Mouse (Mus musculus) erythroid progenitor cell, adult 5-6 weeks (primary cell): ENCODE measurements around the gene Hnrnpr. TPM values are rescaled to one million over a fixed set of nuclear protein-coding genes. Genes with fewer than 3 reads are reported as not detected.

ENCODE experiments used
- ATAC-seq: replicated peaks from 2 replicates; pipeline ENCODE4 v1.8.0; 2016; ENCODE audit warnings: moderate number of reproducible peaks, mild to moderate bottlenecking, moderate TSS enrichment, inconsistent platforms; ENCODE audit not compliant: poor library complexity, low FRiP score, severe bottlenecking
- total RNA-seq, 2 experiments: library from RNA; stranded (forward) in 1 of 2; stranded (reverse) in 1 of 2; fragments of 150-400 nt in 1 of 2; fragments of 186-747, 209-891 nt in 1 of 2; gene quantifications; 2 replicates each; pipeline versions ENCODE4 v1.2.3 to v1.2.4; 2015 to 2017; ENCODE audit warnings: low replicate concordance in 2 of 2

Gene Hnrnpr
- total RNA-seq, 2 experiments from 2014 or later: 104 to 188 TPM

DNA sequence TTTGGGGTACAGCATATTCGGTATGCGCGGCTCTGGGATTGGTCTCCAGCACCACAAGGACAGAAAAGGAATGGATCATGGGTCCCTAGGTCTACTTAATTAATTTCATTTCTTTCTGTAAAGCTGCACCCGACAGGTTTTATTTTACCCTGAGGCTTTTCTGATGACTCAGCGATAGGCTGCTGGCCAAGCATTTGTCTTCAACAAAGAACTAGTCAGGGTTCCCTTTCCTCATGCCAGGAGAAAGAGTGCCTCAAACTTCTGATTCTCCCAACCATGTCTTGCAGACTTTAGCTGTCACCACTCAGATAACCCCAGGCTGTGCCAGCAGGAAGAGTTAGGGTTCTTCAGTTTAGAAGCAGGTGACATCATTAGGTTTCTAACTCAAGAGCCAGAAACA is 66.3 kb downstream of the Hnrnpr start:
- no peak for ATAC-seq

DNA sequence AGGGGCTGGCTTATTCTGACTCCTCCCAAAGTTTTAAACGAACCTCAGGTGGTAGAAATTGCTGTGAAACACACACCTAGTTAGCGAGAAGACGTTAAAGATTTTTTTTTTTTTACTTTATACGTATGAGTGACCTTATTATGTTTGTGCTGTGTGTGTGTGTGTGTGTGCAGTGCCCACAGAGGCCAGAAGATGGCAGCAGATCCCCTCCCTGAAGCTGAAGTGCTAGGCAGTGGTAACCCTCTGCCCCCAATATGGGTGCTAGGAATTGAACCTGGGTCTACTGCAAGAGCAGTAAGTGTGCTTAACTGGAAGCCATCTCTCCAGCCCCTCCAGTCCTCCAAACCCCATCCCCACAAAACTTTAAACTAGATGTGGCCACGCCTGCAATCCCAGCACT is 72.3 kb downstream of the Hnrnpr start:
- ATAC-seq: no peak

DNA sequence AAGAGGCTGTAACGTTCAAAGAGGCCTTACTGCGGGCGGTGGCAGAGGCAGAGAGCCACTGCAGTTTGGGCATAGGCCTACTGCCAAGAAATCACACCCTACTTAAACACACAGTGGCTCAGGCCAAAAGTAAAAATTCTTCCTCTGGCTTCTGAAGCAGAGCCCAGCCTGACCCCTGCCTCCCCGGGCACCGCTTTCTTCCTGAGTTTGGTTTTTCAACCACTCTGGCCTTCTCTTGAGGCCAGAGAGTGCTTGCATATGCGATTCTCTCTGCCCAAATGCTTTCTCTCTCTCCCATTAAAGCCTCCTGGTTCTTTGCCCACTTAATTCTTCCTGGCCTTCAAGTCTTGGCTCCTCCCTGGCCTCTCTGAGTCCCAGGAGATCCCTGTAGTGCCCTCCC is 73.1 kb downstream of the Hnrnpr start:
- ATAC-seq: no peak

DNA sequence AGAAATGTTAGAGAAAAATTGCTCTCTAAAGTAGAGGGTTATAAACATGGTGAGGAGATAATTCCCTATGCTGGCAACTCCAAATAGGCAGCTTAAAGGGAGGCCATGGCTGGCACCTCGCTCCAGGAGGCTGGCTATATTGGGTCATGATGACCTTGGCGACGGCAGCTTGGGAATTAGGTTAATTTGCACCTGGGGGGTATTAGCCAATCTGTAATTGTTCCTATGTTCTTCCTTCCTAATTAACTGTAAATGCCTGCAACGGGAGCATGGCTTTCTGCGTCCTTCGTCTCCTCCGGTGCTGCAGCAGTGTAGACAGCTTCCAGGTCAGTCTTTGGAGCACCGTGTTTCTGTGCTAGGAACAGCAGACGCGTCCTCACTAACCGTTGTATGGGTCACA is 76.5 kb downstream of the Hnrnpr start:
- no peak for ATAC-seq

DNA sequence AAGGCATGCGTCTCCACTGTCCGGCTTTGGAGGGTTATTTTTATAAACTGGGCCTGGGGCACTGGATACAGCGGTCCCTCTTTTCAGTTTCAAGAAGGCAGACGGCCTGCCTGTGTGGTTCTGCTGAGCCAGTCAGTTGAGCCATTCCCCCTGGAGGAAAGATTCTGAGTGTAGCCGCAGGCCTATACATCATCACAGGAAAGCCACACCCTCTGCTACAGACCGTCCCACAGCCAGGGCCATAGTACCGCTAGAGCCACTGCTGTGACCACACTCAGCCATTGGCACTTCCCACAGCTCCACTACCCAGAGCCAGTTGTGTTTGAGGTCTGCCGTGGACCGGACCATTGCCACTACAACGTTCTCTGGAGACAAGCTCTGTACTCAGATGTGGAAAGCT is 91.1 kb downstream of the Hnrnpr start:
- ATAC-seq: no peak

DNA sequence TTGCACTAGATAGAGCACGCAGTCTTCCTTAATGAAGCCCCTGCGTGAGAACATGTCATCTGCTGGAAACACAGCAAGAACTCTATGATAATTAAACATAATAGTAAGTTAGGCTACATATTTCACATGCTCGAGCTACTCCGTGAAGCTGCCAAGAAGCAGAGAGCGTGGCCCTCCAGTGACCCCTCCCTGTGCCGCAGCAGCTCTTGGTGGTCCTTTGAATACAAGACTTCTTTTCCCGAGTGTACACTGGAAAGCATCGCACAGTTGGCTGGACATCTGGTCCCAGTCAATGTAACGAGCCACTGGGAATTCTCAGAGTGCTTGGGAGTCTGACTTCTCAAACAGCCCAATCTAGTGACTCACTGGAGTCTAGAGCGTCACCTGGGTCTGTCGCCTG is 97.1 kb downstream of the Hnrnpr start:
- no peak for ATAC-seq

Other genes with a start within 250 kb of the Hnrnpr start
- 14.7 TPM in 1 of 2 replicates, not detected in the other for gene Id3, start 167.4 kb upstream of the Hnrnpr start, total RNA-seq (2015; ENCODE audit: low replicate concordance)
- 2.7 TPM in 1 of 2 replicates, not detected in the other for gene Id3, start 167.4 kb upstream of the Hnrnpr start, total RNA-seq (2017; ENCODE audit: low replicate concordance)
- gene E2f2, start 138.5 kb upstream of the Hnrnpr start, total RNA-seq (2015; ENCODE audit: low replicate concordance): 276 and 287 TPM in 2 replicates
- 288 and 298 TPM in 2 replicates for gene E2f2, start 138.5 kb upstream of the Hnrnpr start, total RNA-seq (2017; ENCODE audit: low replicate concordance)
- gene Asap3, start 104.6 kb upstream of the Hnrnpr start, total RNA-seq (2015; ENCODE audit: low replicate concordance): not detected in 2 replicates
- 0.53 and 0.90 TPM in 2 replicates for gene Asap3, start 104.6 kb upstream of the Hnrnpr start, total RNA-seq (2017; ENCODE audit: low replicate concordance)
- gene Tcea3, start 63.2 kb upstream of the Hnrnpr start, total RNA-seq (2015; ENCODE audit: low replicate concordance): 1.3 and 2.5 TPM in 2 replicates
- not detected in 2 replicates for gene Tcea3, start 63.2 kb upstream of the Hnrnpr start, total RNA-seq (2017; ENCODE audit: low replicate concordance)
- 1.7 and 2.9 TPM in 2 replicates for gene Zfp46, start 26.3 kb upstream of the Hnrnpr start, total RNA-seq (2015; ENCODE audit: low replicate concordance)
- 1.4 and 10.8 TPM in 2 replicates for gene Zfp46, start 26.3 kb upstream of the Hnrnpr start, total RNA-seq (2017; ENCODE audit: low replicate concordance)
- not detected in 2 replicates for gene Htr1d, start 112.6 kb downstream of the Hnrnpr start, total RNA-seq (2015; ENCODE audit: low replicate concordance)
- not detected in 2 replicates for gene Htr1d, start 112.6 kb downstream of the Hnrnpr start, total RNA-seq (2017; ENCODE audit: low replicate concordance)
- gene 6030445D17Rik, start 151.3 kb downstream of the Hnrnpr start, total RNA-seq (2015; ENCODE audit: low replicate concordance): not detected in 2 replicates
- not detected in 2 replicates for gene 6030445D17Rik, start 151.3 kb downstream of the Hnrnpr start, total RNA-seq (2017; ENCODE audit: low replicate concordance)
- 0.42 and 0.72 TPM in 2 replicates for gene Luzp1, start 158.8 kb downstream of the Hnrnpr start, total RNA-seq (2015; ENCODE audit: low replicate concordance)
- gene Luzp1, start 158.8 kb downstream of the Hnrnpr start, total RNA-seq (2017; ENCODE audit: low replicate concordance): 1.4 and 1.5 TPM in 2 replicates